Mouse (Mus musculus) hindbrain, postnatal 0 days (tissue): ENCODE measurements at regions not wholly inside any gene's neighbourhood (a gene's known extent, or its start where the extent isn't known, plus 50 kb on each side); places are given as distances from the start of the nearest gene placed in this dataset.

Experiments
- ATAC-seq: fragments of 200-750 bp; cut with Nextera tagmentation; 2 replicates; pipeline ENCODE4 v1.8.0; 2017; ENCODE audit warnings: mild to moderate bottlenecking, moderate TSS enrichment, moderate library complexity
- DNase-seq: peaks from one replicate; pipeline ENCODE4 v3.0.0-alpha.2; 2015; ENCODE audit warnings: low spot score
- H3K27ac ChIP-seq: fragments of 300-500 bp; sonication (generic); 2 replicates; pipeline ENCODE4 v1.5.1; 2014; ENCODE audit warnings: mild to moderate bottlenecking
- H3K27me3 ChIP-seq: fragments of 300-500 bp; sonication (generic); 2 replicates; pipeline ENCODE4 v1.6.1; 2014; ENCODE audit warnings: low read length, mixed read lengths; ENCODE audit not compliant: insufficient read depth
- H3K36me3 ChIP-seq: fragments of 300-500 bp; sonication (generic); 2 replicates; pipeline ENCODE4 v1.6.1; 2014; ENCODE audit warnings: low read length, mixed read lengths; ENCODE audit not compliant: insufficient read depth
- H3K4me1 ChIP-seq: fragments of 300-500 bp; sonication (generic); 2 replicates; pipeline ENCODE4 v1.6.1; 2014; ENCODE audit warnings: antibody characterized with exemption, low read length, mixed read lengths; ENCODE audit not compliant: insufficient read depth
- H3K4me2 ChIP-seq: fragments of 300-500 bp; sonication (generic); 2 replicates; pipeline ENCODE4 v1.6.1; 2014; ENCODE audit warnings: low read depth, mild to moderate bottlenecking, low read length, moderate library complexity, mixed read lengths
- H3K4me3 ChIP-seq: fragments of 300-500 bp; sonication (generic); 2 replicates; pipeline ENCODE4 v1.5.1; 2014; ENCODE audit warnings: low read length
- H3K9ac ChIP-seq: fragments of 300-500 bp; sonication (generic); replicated peaks from 2 replicates; pipeline ENCODE4 v1.6.1; 2014; ENCODE audit warnings: mild to moderate bottlenecking, low read length, moderate library complexity, mixed read lengths
- H3K9me3 ChIP-seq: fragments of 300-500 bp; sonication (generic); 2 replicates; pipeline ENCODE4 v1.6.1; 2016; ENCODE audit warnings: low read length, mixed read lengths
- CTCF ChIP-seq: IDR thresholded peaks from 2 replicates; pipeline ENCODE4 v1.5.1; 2016; ENCODE audit warnings: antibody characterized with exemption, control low read depth, low read depth
- WGBS: fragments of 180-500 bp; shearing (Covaris S2); extraction: QIAGEN DNeasy Blood & Tissue Kit; methylation state at CpG from one replicate; pipeline ENCODE4 v1.1.7; 2014; 5-methylcytosine and 5-hydroxymethylcytosine counted together

GRCm38 (mm10) chr13:69066636-69067035, 67.3 kb upstream of the Adcy2 start:
- ATAC-seq (no peak), DNase-seq (no peak)
- no peak for TF ChIP-seq CTCF
- no peaks in the 10 kb centered on the region for H3K36me3 ChIP-seq
- WGBS, result 89% methylated on average over 2 of the region's 2 CpGs
- H3K4me1 ChIP-seq, result no peaks in the 10 kb centered on the region
- no peak overlapping the region for H3K27ac ChIP-seq
- no peaks in the 10 kb centered on the region for H3K27me3 ChIP-seq
- H3K4me3 ChIP-seq, result no peak overlapping the region
- H3K9me3 ChIP-seq, result no peaks in the 10 kb centered on the region
- H3K9ac ChIP-seq, result no peak overlapping the region
- no peak overlapping the region for H3K4me2 ChIP-seq

DNA sequence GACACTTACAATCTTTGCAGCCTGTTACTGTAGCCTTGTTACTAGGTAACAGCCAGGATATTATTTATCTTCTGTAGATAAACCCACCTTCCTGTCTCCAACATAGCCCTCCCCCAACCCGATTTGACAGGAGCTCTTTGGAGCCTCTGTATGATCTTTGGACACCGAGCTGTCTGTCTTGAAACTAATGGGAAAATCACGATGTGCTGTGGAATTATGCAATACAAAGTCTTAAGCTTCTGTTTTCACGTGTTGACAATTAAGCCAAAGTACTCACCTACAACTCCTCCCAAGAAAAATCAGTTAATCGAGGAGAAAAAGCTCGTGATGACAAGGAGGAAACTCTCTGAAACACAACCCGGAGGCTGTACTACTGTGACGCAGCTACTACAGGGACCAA, 65.9 kb upstream of the Adcy2 start:
- DNase-seq, result no peak

GRCm38 (mm10) chr13:69062692-69063233, 63.4 kb upstream of the Adcy2 start:
- Histone ChIP-seq H3K4me3 (no peak overlapping the region), H3K27me3 (no peaks in the 10 kb centered on the region), H3K9ac (no peak overlapping the region), H3K27ac (no peak overlapping the region), H3K9me3 (no peaks in the 10 kb centered on the region), H3K4me2 (no peak overlapping the region), H3K36me3 (no peaks in the 10 kb centered on the region), H3K4me1 (no peaks in the 10 kb centered on the region)
- DNase-seq (no peak), ATAC-seq (no peak)
- 60% methylated on average over 3 of the region's 3 CpGs for WGBS
- no peak for TF ChIP-seq CTCF

More for the DNA sequence above, 65.9 kb upstream of the Adcy2 start:
- no peak overlapping the region for H3K4me2 ChIP-seq
- no peaks in the 10 kb centered on the region for H3K36me3 ChIP-seq
- no peaks in the 10 kb centered on the region for H3K9me3 ChIP-seq
- TF ChIP-seq CTCF, result no peak
- H3K27me3 ChIP-seq, result no peaks in the 10 kb centered on the region
- no peak overlapping the region for H3K9ac ChIP-seq
- H3K27ac ChIP-seq, result no peak overlapping the region
- ATAC-seq, result peak; percentile 32; the same call in 1 of the 2 replicates
- H3K4me3 ChIP-seq, result no peak overlapping the region
- H3K4me1 ChIP-seq, result no peaks in the 10 kb centered on the region
- WGBS, result 86% methylated on average over 8 of the region's 8 CpGs

- Histone ChIP-seq H3K4me1 (no peaks in the 10 kb centered on the region), H3K9ac (no peak overlapping the region), H3K27me3 (no peaks in the 10 kb centered on the region), H3K9me3 (no peaks in the 10 kb centered on the region), H3K36me3 (no peaks in the 10 kb centered on the region), H3K4me2 (no peak overlapping the region), H3K27ac (no peak overlapping the region), H3K4me3 (no peak overlapping the region)
- DNase-seq, result no peak
- TF ChIP-seq CTCF, result no peak
- no peak for ATAC-seq
- 84% methylated on average over 3 of the region's 3 CpGs for WGBS
Measured at GRCm38 (mm10) chr13:69061436-69061835, 62.1 kb upstream of the Adcy2 start.
